Mouse (Mus musculus) urinary bladder, adult 18-20 months (tissue): ENCODE data around the gene Slc8a2.
A peak's percentile ranks its signal among the peaks of the same experiment; 100 is the strongest.

Experiments
- DNase-seq, 2 experiments: peaks; one replicate each; pipeline ENCODE4 v3.0.0; 2022; ENCODE audit warnings: low spot score in 2 of 2, mixed read lengths in 2 of 2

Slc8a2 gene

DNA sequence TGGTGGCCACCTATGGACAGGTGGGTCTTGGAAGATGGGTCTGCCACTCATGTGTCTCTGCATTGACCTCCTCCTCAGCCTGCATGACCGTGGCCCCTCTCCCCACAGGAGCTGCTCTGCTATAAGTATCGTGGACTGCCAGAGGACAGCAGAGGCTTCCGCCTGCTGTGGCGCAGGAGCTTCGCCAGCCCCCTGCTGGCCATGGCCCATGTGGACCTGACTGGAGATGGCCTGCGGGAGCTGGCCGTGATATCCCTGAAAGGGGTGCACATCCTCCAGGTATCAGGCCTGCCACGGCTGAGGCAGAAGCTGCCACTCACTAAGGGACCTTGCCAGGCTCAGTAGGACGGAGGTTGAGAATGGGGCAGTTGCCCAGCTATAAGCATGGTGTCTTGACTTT lies 3.8 kb upstream of the Slc8a2 start:
- no peak for DNase-seq

DNA sequence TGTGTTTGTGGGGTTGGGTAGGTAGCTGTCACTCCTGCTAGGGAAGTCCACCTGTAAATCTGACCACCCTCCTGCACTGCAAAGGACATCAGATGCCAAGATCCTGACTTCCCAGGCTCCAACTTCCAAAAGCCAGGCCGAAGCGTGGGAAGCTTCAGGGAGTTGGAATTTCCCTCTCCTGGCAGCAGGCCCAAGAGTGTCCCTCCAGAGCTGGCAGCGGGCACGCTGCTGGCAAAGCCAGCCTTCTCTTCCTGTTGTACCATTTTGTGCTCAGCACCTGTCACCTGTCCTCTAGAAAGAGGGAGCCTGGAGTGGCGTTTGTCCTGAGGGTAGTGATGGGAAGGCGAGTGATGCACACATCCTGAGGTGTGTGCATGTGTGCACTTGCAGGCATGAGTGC lies 1.3 kb upstream of the Slc8a2 start:
- DNase-seq = no peak

GRCm38 (mm10) chr7:16128899-16129298 lies 727 bp upstream of the Slc8a2 start:
- DNase-seq = no peak

DNA sequence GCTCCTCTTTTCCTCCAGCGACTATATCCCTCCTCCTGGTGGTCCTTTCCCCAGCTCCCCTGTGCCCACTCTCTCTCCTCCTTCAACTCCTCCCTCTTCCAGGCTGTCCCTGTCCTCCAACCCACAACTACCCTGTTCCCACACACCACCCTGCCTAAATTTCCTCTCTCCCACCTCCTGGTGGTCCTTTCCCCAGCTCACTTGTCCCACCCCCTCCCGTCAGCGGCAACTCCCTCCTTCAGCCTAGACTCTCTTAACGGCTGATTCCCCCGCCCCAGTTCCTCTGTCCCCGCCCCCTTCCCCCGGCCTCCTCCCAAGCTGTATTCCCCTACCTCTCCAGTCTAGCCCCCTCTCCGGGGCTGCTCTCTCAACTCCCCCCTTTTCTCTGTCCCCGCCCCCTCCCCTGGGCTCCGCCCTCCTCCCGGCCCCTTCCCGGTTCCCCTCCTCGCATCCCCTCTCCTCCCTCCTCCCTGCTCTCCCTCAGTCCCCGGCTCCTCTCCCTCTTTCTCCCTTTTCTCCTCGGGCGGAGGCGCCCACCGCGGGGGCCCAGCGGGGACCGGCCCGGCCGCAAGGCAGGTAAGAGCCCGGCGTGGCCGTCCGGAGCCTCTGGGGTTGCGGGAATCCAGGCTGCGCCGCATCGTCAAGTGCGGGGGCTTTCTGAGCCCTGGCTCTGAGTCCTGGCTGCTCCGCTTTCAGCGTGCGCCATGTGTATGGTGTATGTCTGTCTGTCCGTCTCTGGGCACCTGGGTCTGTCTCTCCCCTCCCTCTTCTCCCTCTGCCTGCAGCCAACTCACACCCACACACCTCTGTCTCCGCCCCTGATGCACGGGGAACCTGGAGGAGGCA lies 443 bp downstream of the Slc8a2 start:
- no peak for DNase-seq

DNA sequence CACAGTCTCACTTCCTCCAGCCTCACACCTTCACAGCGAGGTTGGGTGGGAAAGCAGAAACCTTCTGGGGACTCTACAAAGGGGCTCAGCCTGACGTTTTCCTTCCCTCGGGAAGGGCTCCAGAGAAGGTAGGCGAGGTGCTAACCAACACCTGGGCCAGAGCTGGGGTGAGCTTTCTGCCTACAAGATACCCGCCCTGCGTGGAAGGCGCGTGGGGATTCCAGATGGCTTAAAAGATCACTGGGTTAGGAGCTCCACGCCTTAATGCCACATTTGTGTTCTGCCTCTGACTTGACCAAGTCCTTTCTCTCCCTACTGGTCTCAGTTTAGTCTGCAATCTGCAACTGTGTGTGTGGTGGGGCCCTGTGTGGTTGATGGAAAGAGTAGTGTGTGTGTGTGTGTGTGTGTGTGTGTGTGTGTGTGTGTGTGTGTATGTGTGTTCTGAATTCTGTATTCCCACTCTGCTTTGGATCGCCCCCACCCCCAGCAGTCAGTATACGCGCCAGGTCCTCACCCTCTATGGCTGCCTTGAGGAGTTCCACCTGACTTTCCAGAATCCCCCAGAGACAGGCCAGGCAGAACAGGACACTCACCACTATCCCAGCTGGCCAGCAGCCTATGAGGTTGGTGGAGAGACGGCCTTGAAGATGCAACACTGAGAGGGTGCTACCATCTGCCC lies 1.5 kb downstream of the Slc8a2 start:
- no peak for DNase-seq

- no peak for DNase-seq
Observed at GRCm38 (mm10) chr7:16132161-16132581, 2.5 kb downstream of the Slc8a2 start.

DNA sequence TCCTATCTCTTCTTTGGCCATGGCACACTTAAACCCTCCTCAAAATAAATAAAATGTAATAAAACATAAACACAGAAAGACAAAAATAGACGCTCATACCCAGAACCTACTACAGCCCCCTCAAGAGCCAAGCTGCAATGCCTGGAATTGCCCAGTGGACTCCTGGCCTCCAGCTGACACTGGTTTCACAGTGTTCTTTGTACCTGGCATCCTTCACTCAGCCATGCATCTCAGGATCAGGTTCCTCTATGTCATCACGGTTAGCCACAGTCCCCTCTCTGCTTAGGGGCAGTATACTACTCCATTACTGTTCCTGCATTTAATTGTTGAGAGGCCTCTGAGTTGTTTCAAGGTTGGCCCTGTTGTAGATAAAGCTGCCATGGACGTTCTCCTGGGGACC lies 3.3 kb downstream of the Slc8a2 start:
- no peak for DNase-seq

GRCm38 (mm10) chr7:16133691-16134090 lies 4.1 kb downstream of the Slc8a2 start:
- no peak for DNase-seq

GRCm38 (mm10) chr7:16134951-16135392 lies 5.3 kb downstream of the Slc8a2 start:
- no peak for DNase-seq

- no peak for DNase-seq
Observed at GRCm38 (mm10) chr7:16146489-16147410, 17.1 kb downstream of the Slc8a2 start.

- DNase-seq = peak in 1 of 2 experiments; percentile 53
Observed at GRCm38 (mm10) chr7:16147643-16148042, 18.0 kb downstream of the Slc8a2 start.

DNA sequence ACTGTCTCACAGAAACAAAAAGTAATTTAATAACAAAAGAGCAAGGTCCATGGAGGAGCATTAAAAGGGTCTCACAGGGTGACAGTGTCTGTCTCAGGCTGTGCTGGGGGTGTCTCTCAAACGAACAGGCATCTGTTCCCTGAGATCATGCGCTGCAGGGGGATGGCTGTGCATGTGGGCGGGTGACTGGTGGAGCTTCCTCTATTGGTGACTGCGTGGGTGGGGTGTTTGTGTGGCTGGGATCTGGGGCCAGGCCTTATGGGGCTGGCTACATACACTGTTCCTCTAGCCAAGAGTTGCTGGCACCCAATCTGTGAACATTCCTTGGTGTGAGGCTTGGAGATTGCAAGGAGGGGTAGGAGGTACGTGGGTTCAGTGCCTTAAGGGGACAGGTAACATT lies 19.6 kb downstream of the Slc8a2 start:
- DNase-seq = no peak

DNA sequence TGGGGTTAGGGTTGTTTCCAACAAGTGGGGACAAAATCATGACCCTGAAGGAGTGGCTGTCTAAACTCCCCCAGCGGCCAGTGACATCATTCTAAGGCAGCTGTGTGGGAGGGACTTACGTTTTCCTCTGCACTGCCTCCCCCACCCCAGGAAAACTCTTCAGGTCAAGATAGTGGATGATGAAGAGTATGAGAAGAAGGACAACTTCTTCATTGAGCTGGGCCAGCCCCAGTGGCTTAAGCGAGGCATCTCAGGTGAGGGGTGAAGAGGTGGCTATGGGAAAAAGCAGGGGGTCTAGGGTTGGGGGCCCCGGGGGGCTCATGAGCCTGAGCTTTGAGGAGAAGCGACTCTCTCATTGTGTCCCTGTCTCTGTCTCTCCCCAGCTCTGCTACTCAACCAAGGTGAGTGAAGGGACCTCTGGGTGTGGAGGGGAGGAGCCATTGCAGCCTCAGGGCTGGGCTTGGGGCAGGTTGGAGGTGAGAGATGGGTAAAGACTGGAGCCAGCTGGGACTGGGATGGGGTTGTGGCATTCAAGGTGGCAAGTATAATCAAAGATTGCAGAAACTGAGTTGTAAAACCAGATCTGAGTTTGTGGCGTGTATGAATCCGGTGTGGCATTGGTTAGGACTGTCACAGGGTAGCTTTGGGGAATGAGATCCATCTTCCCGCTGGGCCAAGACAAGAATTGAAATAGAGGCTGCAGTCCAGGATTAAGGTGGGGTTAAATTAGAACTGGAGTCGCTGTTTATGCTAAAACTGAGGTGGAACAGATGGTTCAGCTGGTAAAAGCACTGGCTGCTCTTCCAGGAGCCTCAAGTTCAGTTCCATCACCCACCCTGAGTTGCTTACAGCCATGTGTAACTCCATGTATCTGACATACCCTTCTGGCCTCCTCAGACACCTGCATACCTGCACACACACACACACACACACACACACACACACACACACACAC lies 20.8 kb downstream of the Slc8a2 start:
- no peak for DNase-seq

DNA sequence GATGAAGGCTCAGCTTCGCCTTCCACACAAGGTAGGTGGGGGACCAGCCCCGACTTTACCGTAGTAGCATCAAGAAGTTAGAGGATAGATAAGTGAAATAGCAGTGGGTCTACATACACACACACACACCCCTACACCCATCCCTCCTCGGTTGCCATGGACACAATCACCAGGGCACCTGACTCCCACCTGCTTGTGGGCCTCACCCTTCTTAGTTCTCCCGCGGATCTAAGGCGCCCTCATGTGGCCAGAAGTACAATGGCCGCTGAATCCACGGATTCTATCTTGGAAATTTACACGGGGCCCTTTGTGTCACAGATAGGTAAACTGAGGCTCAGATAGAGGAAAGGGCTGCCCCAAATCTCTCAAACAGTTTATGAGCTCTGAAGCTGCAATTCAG lies 23.9 kb downstream of the Slc8a2 start:
- DNase-seq = peak in 1 of 2 experiments; percentile 33

DNA sequence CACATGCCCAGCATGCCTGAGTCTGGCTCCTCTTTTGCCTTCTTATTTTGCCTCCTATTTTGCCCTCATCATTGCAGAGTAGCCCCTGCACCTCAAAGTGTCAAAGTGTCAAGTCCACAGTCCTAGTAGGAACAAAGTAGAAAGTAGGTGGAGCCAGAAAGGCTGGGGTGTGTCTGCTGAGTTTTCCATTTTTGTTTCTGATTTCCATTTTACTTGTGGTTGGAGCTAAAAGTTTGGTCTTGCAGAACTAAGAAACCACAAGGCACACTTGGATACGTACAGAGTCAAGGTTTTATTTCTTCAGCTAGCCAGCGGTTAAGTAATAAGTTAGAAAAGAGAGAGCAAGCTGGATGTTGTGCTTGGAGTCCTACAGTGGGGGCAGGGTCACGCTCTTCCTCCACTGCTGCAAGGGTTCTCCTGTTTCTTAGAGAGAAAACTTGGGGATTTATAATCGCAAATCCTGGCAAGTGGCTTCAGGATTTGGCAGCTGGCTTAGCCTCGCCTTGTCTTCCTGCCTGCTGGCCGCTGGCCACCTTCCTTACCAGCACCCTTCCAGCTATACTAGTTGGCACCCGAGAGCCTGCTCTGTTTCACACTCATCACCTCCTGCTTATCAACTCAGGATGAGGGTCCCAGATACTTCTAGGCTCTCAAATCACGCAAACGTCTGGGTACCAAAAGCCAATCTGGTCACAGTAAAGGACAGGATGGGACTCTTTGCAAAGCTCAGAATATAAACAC lies 25.7 kb downstream of the Slc8a2 start:
- DNase-seq = no peak

GRCm38 (mm10) chr7:16156105-16156714 lies 26.6 kb downstream of the Slc8a2 start:
- no peak for DNase-seq

DNA sequence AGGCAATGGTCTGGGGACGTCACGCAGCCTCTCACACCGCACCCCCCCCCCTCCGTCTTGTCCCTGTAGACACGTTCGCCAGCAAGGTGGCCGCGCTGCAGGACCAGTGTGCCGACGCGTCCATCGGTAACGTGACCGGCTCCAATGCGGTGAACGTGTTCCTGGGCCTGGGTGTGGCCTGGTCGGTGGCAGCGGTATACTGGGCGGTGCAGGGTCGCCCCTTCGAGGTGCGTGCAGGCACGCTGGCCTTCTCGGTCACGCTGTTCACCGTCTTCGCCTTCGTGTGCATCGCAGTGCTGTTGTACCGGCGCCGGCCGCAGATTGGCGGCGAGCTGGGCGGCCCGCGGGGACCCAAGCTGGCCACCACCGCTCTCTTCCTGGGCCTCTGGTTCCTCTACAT lies 29.1 kb downstream of the Slc8a2 start:
- no peak for DNase-seq

DNA sequence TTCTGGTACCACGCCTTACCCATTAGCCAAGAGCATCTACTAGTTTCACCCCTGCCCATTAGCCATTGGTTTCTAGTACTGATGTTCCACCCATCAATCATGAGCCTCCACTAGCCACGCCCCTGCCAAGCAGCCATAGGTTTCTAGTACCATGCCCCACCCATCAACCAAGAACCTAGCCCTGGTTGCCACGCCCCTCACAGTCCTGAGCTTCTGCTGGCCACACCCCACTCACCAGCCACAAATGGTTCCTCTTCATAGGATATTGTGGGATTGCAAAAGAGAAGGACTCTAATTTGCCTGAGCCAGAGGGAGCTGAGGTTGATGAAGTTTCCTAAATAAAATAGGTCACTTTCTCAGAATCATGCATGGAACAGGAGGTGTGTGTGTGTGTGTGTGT lies 31.1 kb downstream of the Slc8a2 start:
- DNase-seq = no peak

DNA sequence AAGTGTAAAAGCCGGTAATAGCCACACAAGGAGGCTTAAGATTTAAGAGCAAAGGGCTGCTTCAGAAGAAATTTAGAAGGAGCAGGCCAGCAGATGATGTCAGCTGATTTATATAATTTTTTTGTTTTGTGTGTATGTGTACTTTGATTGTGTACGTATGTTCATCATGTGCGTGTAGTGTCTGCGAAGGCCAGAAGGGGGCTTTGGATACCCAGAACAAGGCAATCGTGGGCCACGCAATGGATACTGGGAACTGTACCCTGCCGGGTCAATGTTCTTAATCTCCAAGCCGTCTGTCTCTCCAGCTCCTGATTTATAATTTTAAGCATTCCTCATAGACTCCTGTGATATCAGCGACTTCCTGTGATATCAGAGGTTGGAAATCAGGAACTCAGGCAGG lies 31.7 kb downstream of the Slc8a2 start:
- no peak for DNase-seq

DNA sequence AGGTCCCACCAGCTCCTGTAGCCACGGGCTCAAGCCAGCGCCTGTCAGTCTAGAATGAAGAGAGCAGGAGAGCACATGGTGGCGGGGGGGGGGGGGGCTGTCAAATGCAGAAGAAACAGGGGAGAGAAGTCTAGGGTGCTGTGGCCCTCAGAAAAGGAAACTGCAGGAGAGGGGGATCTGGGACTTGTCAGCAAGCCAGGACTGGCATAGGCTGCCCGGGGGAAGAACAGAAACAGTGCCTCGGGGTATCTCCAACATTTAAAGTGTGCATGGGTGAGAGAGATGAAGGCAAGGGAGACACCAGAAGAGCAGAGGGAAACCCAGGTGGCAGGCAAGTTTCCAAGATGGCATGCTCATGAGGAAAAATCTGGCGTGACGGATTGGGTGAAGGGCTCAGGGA lies 32.4 kb downstream of the Slc8a2 start:
- DNase-seq = no peak
